Mouse (Mus musculus): ENCODE results near the gene Itga2.

GRCm38 (mm10) chr13:114894718-114895117, 37.2 kb downstream of the Itga2 start:
- TF ChIP-seq UBTF (IDR thresholded peaks at IDR 0.05; ENCODE audit: low read depth, low read length) (no peak), POLR2A (IDR thresholded peaks at IDR 0.05; ENCODE audit: low read depth, low read length) (no peak), CHD2 (IDR thresholded peaks at IDR 0.05; ENCODE audit: low read length) (no peak), CTCF (conservative IDR thresholded peaks at IDR 0.05 in 1 of 2, IDR thresholded peaks at IDR 0.05 in 1 of 2; ENCODE audit: low read depth in 2 of 2, low read length in 2 of 2) (no peak), PAX5 (IDR thresholded peaks at IDR 0.05; ENCODE audit: low read length) (no peak), MAX (IDR thresholded peaks at IDR 0.05; ENCODE audit: low read length) (no peak), ZMIZ1 (IDR thresholded peaks at IDR 0.05; ENCODE audit: low read depth, low read length) (no peak), POLR2AphosphoS2 (IDR thresholded peaks at IDR 0.05; ENCODE audit: low read depth, low read length) (no peak), HCFC1 (IDR thresholded peaks at IDR 0.05; ENCODE audit: low read depth, low read length) (no peak), MAFK (IDR thresholded peaks at IDR 0.05; ENCODE audit: insufficient replicate concordance, low read length) (no peak), TBP (conservative IDR thresholded peaks at IDR 0.05; ENCODE audit: low read depth, low read length) (no peak), NELFE (IDR thresholded peaks at IDR 0.05; ENCODE audit: low read depth, low read length) (no peak), ZC3H11A (IDR thresholded peaks at IDR 0.05; ENCODE audit: low read depth, low read length) (no peak), EP300 (IDR thresholded peaks at IDR 0.05; ENCODE audit: low read length) (no peak)
